Mouse (Mus musculus): ENCODE results near the gene Dera.

- TF ChIP-seq GATA1 (IDR thresholded peaks at IDR 0.05; ENCODE audit: low read length) (no peak), TAL1 (IDR thresholded peaks at IDR 0.05; ENCODE audit: low read length) (no peak)
Measured at GRCm38 (mm10) chr6:137744700-137745099, 9.6 kb upstream of the Dera start.

Data from erythroblast, embryonic 14.5 days (primary cell).